Mouse (Mus musculus): ENCODE data around the gene Zfp367.

DNA sequence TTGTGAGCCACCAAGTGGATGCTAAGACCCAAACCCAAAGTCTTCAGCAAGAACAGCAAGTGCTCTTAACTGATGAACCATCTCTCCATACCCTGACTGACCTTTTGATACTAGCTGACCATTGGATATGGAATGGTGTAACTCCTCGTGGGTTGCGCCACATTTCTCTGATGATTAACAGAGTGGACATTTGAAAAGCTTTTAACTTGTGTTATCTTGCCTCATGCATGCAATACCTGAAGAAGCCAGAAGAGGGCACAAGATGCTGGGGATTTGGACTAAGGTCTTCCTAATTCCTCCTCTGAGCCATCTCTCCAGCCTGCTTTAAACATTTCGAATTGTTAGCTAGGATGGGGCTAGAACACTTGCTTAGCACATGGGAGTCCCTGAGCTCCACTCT lies 27.9 kb upstream of the Zfp367 start:
- TF ChIP-seq CTCF (IDR thresholded peaks at IDR 0.05; ENCODE audit: control insufficient read depth, insufficient read depth, low read length): no peak
- TF ChIP-seq POLR2A (IDR thresholded peaks at IDR 0.05; ENCODE audit: borderline replicate concordance, control insufficient read depth, low read depth, low read length): no peak
